Mouse (Mus musculus): ENCODE results near the gene Mrpl34.

Mrpl34 gene

GRCm38 (mm10) chr8:71495811-71496210 is 31.1 kb downstream of the Mrpl34 start:
- DNase-seq (ENCODE audit: low spot score in 2 of 2) = no peak

GRCm38 (mm10) chr8:71496481-71496880 is 31.7 kb downstream of the Mrpl34 start:
- DNase-seq (ENCODE audit: low spot score in 2 of 2) = no peak

DNA sequence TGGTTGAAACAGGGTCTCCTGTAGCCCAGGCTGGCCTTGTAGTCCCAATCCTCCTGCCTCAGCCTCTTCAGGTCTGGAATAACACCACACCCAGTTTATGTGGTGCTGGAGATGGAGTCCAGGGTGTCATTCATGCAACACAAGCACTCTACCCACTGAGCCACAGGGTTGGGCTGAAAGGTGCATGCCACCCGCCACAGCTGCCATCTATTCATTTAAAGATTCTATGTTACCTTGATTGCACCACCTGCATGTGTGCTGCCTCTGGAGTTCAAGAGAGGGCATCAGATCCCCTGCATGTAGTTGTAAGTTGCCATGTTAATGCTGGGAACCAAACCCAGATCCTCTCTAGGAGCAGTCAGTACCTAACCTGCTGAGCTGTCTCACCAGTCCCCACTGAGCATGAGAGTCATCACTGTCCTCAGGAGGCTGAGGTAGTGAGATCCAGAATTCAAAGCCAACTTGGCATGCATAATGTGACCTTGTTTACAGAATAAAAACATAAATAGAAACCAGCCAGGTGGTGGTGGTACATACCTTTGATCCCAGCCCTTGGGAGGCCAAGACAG is 32.4 kb downstream of the Mrpl34 start:
- no peak for DNase-seq (ENCODE audit: low spot score in 2 of 2)

DNA sequence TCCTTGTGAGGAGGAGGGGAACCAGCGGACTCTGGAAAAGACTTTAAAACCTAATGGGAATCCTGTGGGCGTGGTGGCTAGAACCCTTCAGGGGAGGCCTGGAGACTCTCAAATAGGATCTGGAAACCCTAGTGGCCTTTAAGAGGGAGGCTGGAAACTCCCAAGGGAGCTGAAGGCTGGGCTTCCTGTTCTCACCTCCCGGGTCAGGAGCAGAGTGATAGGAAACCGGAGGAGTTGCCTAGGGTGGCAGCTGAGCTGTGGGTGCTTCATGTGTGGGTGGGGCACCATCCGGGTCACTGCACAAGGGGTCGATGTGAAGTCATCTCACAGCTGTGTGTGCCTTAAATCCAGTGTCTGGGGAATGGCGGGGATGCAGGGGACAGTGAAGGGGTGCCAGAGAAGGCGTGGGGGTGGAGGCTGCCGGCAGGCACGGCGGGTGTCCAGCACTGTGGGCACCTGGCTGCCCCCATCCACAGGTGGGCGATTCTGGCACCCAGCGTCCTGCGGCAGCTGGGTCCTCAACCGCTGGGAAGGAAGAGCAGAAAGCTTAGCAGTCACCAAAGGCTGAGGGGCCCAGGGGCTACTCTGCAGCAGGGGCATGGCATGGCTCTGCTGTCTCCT is 33.2 kb downstream of the Mrpl34 start:
- DNase-seq (ENCODE audit: low spot score in 2 of 2) = no peak

DNA sequence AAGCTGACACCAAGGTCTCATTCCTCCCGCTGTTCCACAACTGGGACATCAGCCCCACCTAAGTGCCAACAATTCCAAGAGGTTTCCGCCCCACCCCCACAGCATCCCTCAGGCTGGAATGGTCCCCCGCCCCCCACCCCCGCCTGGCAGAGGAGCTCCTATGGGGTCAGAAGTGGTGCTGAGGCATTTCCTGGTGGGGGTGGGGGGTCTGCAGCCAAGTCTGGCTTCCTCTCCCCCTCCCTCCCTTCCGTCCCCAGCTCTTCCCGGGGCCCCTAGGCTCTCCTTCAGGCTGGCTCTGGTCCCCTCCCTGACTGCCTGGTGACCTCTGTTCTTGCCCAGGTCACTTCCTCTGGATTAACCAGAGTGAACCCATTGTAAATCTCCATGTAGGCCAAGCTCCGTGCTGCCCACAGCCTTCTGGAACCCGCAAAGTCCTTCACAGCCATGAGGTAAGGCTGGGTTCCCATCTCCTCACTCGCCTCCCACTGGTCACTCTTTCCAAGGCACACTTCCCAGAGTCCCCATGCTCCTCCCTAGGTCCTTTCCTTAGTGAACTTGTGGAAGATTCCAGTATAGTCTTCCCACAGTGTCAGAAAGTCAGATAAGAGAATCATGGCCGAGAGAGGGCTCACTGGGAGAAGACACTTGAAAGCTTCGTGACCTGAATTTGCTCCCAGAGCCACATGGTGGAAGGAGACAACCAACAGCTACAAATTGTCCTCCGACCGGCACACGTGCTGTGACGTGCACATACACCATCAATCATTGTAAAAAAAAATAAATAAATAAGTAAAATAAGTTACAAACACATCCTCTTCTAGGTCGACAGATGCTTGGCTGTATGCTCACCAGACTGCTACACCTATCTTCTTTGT is 34.3 kb downstream of the Mrpl34 start:
- DNase-seq (ENCODE audit: low spot score in 2 of 2) = no peak

- no peak for DNase-seq (ENCODE audit: low spot score in 2 of 2)
Observed at GRCm38 (mm10) chr8:71504349-71504748, 39.6 kb downstream of the Mrpl34 start.

- DNase-seq (ENCODE audit: low spot score in 2 of 2) = no peak
Observed at GRCm38 (mm10) chr8:71505326-71505725, 40.6 kb downstream of the Mrpl34 start.

DNA sequence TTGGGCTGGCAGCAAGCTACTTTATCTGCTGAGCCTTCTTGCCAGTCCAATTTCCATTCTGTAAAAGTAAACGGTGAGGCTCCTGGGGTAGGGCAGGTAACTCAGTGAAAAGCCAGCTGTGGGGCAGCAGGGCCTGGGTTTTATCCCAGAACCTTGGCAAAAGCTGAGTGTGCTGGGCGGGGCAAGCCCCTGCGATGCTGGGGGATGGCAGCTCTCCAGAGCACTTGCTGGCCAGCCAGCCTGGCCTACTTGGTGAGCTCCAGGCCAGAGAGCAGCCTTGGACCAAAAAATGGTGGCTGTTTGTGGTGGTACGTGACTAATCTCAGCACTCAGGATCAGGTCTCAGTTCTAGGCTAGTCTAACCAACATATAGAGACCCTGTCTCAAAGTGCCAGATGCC is 41.2 kb downstream of the Mrpl34 start:
- no peak for DNase-seq (ENCODE audit: low spot score in 2 of 2)

GRCm38 (mm10) chr8:71507589-71508104 is 42.9 kb downstream of the Mrpl34 start:
- DNase-seq (ENCODE audit: low spot score in 2 of 2) = no peak

- no peak for DNase-seq (ENCODE audit: low spot score in 2 of 2)
Observed at GRCm38 (mm10) chr8:71509316-71509715, 44.6 kb downstream of the Mrpl34 start.

GRCm38 (mm10) chr8:71511644-71512043 is 46.9 kb downstream of the Mrpl34 start, which contains the start of gene Plvap:
Plvap (minus strand) TSS chr8:71511752.
- no peak for DNase-seq (ENCODE audit: low spot score in 2 of 2)

GRCm38 (mm10) chr8:71513018-71513754 is 48.4 kb downstream of the Mrpl34 start:
- DNase-seq (ENCODE audit: low spot score in 2 of 2) = no peak

DNA sequence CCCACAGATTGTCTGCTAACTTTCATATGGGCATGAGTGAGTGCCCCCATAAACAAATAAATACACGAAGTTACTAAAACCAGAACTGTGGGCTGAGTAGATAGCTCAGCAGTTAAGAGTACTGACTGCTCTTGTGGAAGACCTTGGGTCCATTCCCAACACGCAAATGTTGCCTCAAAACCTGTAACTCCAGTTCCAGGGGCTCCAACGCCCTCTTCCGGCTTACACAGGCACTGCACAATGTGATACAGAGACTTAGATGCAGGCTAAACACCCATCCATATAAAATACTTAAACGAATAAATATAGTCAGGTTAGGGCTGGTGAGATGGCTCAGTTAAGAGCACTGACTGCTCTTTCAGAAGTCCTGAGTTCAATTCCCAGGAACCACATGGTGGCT is 50.3 kb downstream of the Mrpl34 start:
- no peak for DNase-seq (ENCODE audit: low spot score in 2 of 2)

Measured in spleen, postnatal 14 days (tissue).